13 mouse cellular contexts compared by ENCODE assay signal in genomic region chr7:19335583-19335982, GRCm38 (mm10). TPM values are rescaled to one million over a fixed set of nuclear protein-coding genes. Genes with fewer than 3 reads are reported as not detected.
DNase-seq lines count a peak whose midpoint lies in the region; ATAC-seq and TF ChIP-seq lines count a peak whose summit lies in the region.
"Had no signal": no experiment of that assay in that cellular context is flagged by ENCODE, and none has a peak within 500 bp of the region (broad histone marks: within the 10 kb centered on the region; RNA-seq: fewer than 3 reads in every experiment).

No protein-coding gene starts in this region.

- no peaks in the 10 kb centered on the region for H3K27me3 ChIP-seq in kidney, embryonic 15.5 days
- H3K27me3 ChIP-seq in MEL (ENCODE audit: control insufficient read depth in 1 of 2, insufficient read depth in 2 of 2, low read length in 2 of 2), result no peaks in the 10 kb centered on the region; a peak in 2 of 4 replicates
- H3K27me3 ChIP-seq in forebrain, embryonic 10.5 days (ENCODE audit: poor library complexity, severe bottlenecking), result peaks cover 42% of the 10 kb centered on the region
- peaks cover 24% of the 10 kb centered on the region for H3K27me3 ChIP-seq in limb, embryonic 10.5 days (ENCODE audit: low read depth, poor library complexity, severe bottlenecking)

- H3K9ac ChIP-seq in kidney, embryonic 15.5 days, result no peak overlapping the region
- no peak overlapping the region for H3K9ac ChIP-seq in MEL (ENCODE audit: control insufficient read depth, low read depth, low read length, poor library complexity, severe bottlenecking)

- TF ChIP-seq POLR2A in MEL (IDR thresholded peaks at IDR 0.05; ENCODE audit: control insufficient read depth in 1 of 2, insufficient read depth in 1 of 2, low read depth in 1 of 2, low read length in 2 of 2, poor library complexity in 1 of 2), result no peak

- ATAC-seq in kidney, embryonic 15.5 days (replicated peaks; ENCODE audit: low FRiP score), result no peak
- ATAC-seq: inflammation-experienced regulatory T-cells, adult 6 months had no signal

- no peaks in the 10 kb centered on the region for H3K9me3 ChIP-seq in kidney, embryonic 15.5 days (replicated peaks)
- H3K9me3 ChIP-seq in MEL (replicated peaks; ENCODE audit: insufficient read depth, low read length), result no peaks in the 10 kb centered on the region
- peaks cover 3% of the 10 kb centered on the region; the same call in 1 of the 2 replicates for H3K9me3 ChIP-seq in forebrain, embryonic 10.5 days
- H3K9me3 ChIP-seq in limb, embryonic 10.5 days (replicated peaks), result no peaks in the 10 kb centered on the region

- no peak for TF ChIP-seq EP300 in MEL (IDR thresholded peaks at IDR 0.05; ENCODE audit: low read depth in 1 of 2, low read length in 2 of 2)

- no peak overlapping the region for H3K4me3 ChIP-seq in kidney, embryonic 15.5 days (replicated peaks)
- H3K4me3 ChIP-seq in MEL (ENCODE audit: control insufficient read depth in 1 of 2, insufficient read depth in 1 of 2, low read depth in 2 of 2, low read length in 2 of 2), result no peak overlapping the region; a peak in 1 of 4 replicates
- no peak overlapping the region for H3K4me3 ChIP-seq in forebrain, embryonic 10.5 days
- no peak overlapping the region for H3K4me3 ChIP-seq in limb, embryonic 10.5 days
- H3K4me3 ChIP-seq: erythroblast, embryonic 14.5 days had no signal

- H3K79me2 ChIP-seq in MEL (ENCODE audit: control insufficient read depth, insufficient read depth, low read length, poor library complexity), result no peaks in the 10 kb centered on the region

- H3K4me1 ChIP-seq in kidney, embryonic 15.5 days, result peaks cover 16% of the 10 kb centered on the region
- peaks cover 4 to 7% of the 10 kb centered on the region in 2 experiments for H3K4me1 ChIP-seq in MEL (ENCODE audit: control insufficient read depth in 1 of 2, insufficient read depth in 2 of 2, low read length in 2 of 2)
- H3K4me1 ChIP-seq in forebrain, embryonic 10.5 days, result peaks cover 21% of the 10 kb centered on the region
- peaks cover 16% of the 10 kb centered on the region for H3K4me1 ChIP-seq in limb, embryonic 10.5 days

- H3K27ac ChIP-seq in kidney, embryonic 15.5 days, result no peak overlapping the region
- no peak overlapping the region for H3K27ac ChIP-seq in MEL (ENCODE audit: control insufficient read depth, low read depth, low read length)
- no peak overlapping the region for H3K27ac ChIP-seq in forebrain, embryonic 10.5 days
- no peak overlapping the region for H3K27ac ChIP-seq in limb, embryonic 10.5 days
- H3K27ac ChIP-seq: macrophage had no signal

- peak; percentile 39 for DNase-seq in kidney, adult 18-20 months
- peak; percentile 54 for DNase-seq in 3T3-L1 (ENCODE audit: low read depth, low spot score)
- peak; percentile 83 for DNase-seq in MEL (ENCODE audit: low read depth, low spot score)
- DNase-seq in kidney, postnatal 36 days, result peak; percentile 54 to 74
- no peak for DNase-seq in forebrain, embryonic 10.5 days (ENCODE audit: extremely low spot score, low spot score)
- no peak for DNase-seq in limb, embryonic 10.5 days (ENCODE audit: low spot score)
- no peak for DNase-seq in c-Kit-positive CD71-positive TER-119-positive erythroid progenitor cells, embryonic 14.5 days (ENCODE audit: low spot score)
- DNase-seq: cerebellum, postnatal 36 days; thymus, adult 2 months had no signal

- no peak for TF ChIP-seq RAD21 in MEL (IDR thresholded peaks at IDR 0.05; ENCODE audit: low read depth, low read length)

- no peak for TF ChIP-seq CTCF in MEL (IDR thresholded peaks at IDR 0.05 in 2 of 3, conservative IDR thresholded peaks at IDR 0.05 in 1 of 3; ENCODE audit: control insufficient read depth in 1 of 3, insufficient read depth in 1 of 3, low read depth in 2 of 3, low read length in 3 of 3, poor library complexity in 1 of 3, severe bottlenecking in 1 of 3)

- WGBS in kidney, embryonic 15.5 days, result 39% methylated on average over 3 of the region's 3 CpGs
- 43% methylated on average over 3 of the region's 3 CpGs for WGBS in forebrain, embryonic 10.5 days
- WGBS in limb, embryonic 10.5 days, result 39% methylated on average over 3 of the region's 3 CpGs

- no peaks in the 10 kb centered on the region for H3K36me3 ChIP-seq in kidney, embryonic 15.5 days
- peaks cover 0 to 7% of the 10 kb centered on the region in 2 experiments; a peak in 2 of 4 replicates for H3K36me3 ChIP-seq in MEL (ENCODE audit: control insufficient read depth in 1 of 2, insufficient read depth in 2 of 2, low read length in 2 of 2)
- no peaks in the 10 kb centered on the region for H3K36me3 ChIP-seq in forebrain, embryonic 10.5 days (replicated peaks)
- H3K36me3 ChIP-seq in limb, embryonic 10.5 days, result no peaks in the 10 kb centered on the region

- H3K4me2 ChIP-seq in kidney, embryonic 15.5 days, result no peak overlapping the region

TF ChIP-seq in MEL, 35 proteins besides CTCF, POLR2A, EP300 and RAD21:
- TF ChIP-seq ELF1 (IDR thresholded peaks at IDR 0.05; ENCODE audit: low read depth, low read length), result peak; percentile 47; the same call in 1 of the 2 replicates
- TF ChIP-seq ZC3H11A (IDR thresholded peaks at IDR 0.05; ENCODE audit: low read depth, low read length), result no peak

RNA-seq across cellular contexts. Expression of gene Ercc1, which starts 9.0 kb away (rescaled TPM):
- polyA plus RNA-seq in kidney, embryonic 15.5 days (2015; fragmentation: Nextera tagmentation; extraction: Ambion mirVana), result 85.7 and 87.2 TPM in 2 replicates
- total RNA-seq in MEL (2012; rRNA removed), result 22.2 and 25.9 TPM in 2 replicates
- 10 to 100 TPM in 1 of 2 experiments, not detected in 1; 37.5 TPM for polyA plus RNA-seq in MEL (2012; ENCODE audit: insufficient read depth in 1 of 2, insufficient read length in 2 of 2, low read depth in 1 of 2, low replicate concordance in 2 of 2, missing spikeins in 1 of 2)
- polyA plus RNA-seq in forebrain, embryonic 10.5 days (2016; fragmentation: Nextera tagmentation; extraction: Ambion mirVana), result 95.3 and 96.1 TPM in 2 replicates
- 97.8 and 101 TPM in 2 replicates for polyA plus RNA-seq in limb, embryonic 10.5 days (2016; fragmentation: Nextera tagmentation; extraction: Ambion mirVana)

RNA-seq across cellular contexts. Expression of gene Cd3eap, which starts 23.7 kb away (rescaled TPM):
- 27.0 and 28.3 TPM in 2 replicates for polyA plus RNA-seq in kidney, embryonic 15.5 days (2015; fragmentation: Nextera tagmentation; extraction: Ambion mirVana)
- 26.2 and 43.9 TPM in 2 replicates for total RNA-seq in MEL (2012; rRNA removed)
- polyA plus RNA-seq in MEL (2012; ENCODE audit: insufficient read depth in 1 of 2, insufficient read length in 2 of 2, low read depth in 1 of 2, low replicate concordance in 2 of 2, missing spikeins in 1 of 2), result 10 to 100 TPM in 1 of 2 experiments, not detected in 1; 49.8 TPM
- polyA plus RNA-seq in forebrain, embryonic 10.5 days (2016; fragmentation: Nextera tagmentation; extraction: Ambion mirVana), result 30.9 and 32.2 TPM in 2 replicates
- 28.3 and 31.4 TPM in 2 replicates for polyA plus RNA-seq in limb, embryonic 10.5 days (2016; fragmentation: Nextera tagmentation; extraction: Ambion mirVana)

RNA-seq across cellular contexts. Expression of gene Ppp1r13l, which starts 24.0 kb away (rescaled TPM):
- 5.5 and 5.8 TPM in 2 replicates for polyA plus RNA-seq in kidney, embryonic 15.5 days (2015; fragmentation: Nextera tagmentation; extraction: Ambion mirVana)
- 1.0 and 1.5 TPM in 2 replicates for total RNA-seq in MEL (2012; rRNA removed)
- polyA plus RNA-seq in MEL (2012; ENCODE audit: insufficient read depth in 1 of 2, insufficient read length in 2 of 2, low read depth in 1 of 2, low replicate concordance in 2 of 2, missing spikeins in 1 of 2), result 10 to 100 TPM in 1 of 2 experiments, not detected in 1; 15.9 TPM
- 5.4 and 6.3 TPM in 2 replicates for polyA plus RNA-seq in forebrain, embryonic 10.5 days (2016; fragmentation: Nextera tagmentation; extraction: Ambion mirVana)
- polyA plus RNA-seq in limb, embryonic 10.5 days (2016; fragmentation: Nextera tagmentation; extraction: Ambion mirVana), result 6.5 and 7.0 TPM in 2 replicates
- polyA plus RNA-seq: inflammation-experienced regulatory T-cells, adult 6 months had no signal

RNA-seq across cellular contexts. Expression of gene Fosb, which starts 25.7 kb away (rescaled TPM):
- 0.09 and 0.26 TPM in 2 replicates for polyA plus RNA-seq in kidney, embryonic 15.5 days (2015; fragmentation: Nextera tagmentation; extraction: Ambion mirVana)
- total RNA-seq in MEL (2012; rRNA removed), result 0.04 and 0.10 TPM in 2 replicates
- polyA plus RNA-seq in MEL (2012; ENCODE audit: insufficient read depth in 1 of 2, insufficient read length in 2 of 2, low read depth in 1 of 2, low replicate concordance in 2 of 2, missing spikeins in 1 of 2), result under 1 TPM in 1 of 2 experiments, not detected in 1; 0.49 TPM
- polyA plus RNA-seq in forebrain, embryonic 10.5 days (2016; fragmentation: Nextera tagmentation; extraction: Ambion mirVana), result 0.10 TPM in 1 of 2 replicates, not detected in the other
- polyA plus RNA-seq in limb, embryonic 10.5 days (2016; fragmentation: Nextera tagmentation; extraction: Ambion mirVana), result 0.04 and 0.11 TPM in 2 replicates

RNA-seq across cellular contexts. Expression of gene Ercc2, which starts 46.2 kb away (rescaled TPM):
- polyA plus RNA-seq in kidney, embryonic 15.5 days (2015; fragmentation: Nextera tagmentation; extraction: Ambion mirVana), result 16.0 and 19.5 TPM in 2 replicates
- total RNA-seq in MEL (2012; rRNA removed), result 29.4 and 34.4 TPM in 2 replicates
- polyA plus RNA-seq in MEL (2012; ENCODE audit: insufficient read depth in 1 of 2, insufficient read length in 2 of 2, low read depth in 1 of 2, low replicate concordance in 2 of 2, missing spikeins in 1 of 2), result 10 to 100 TPM in 1 of 2 experiments, not detected in 1; 44.5 TPM
- polyA plus RNA-seq in forebrain, embryonic 10.5 days (2016; fragmentation: Nextera tagmentation; extraction: Ambion mirVana), result 26.9 and 28.7 TPM in 2 replicates
- polyA plus RNA-seq in limb, embryonic 10.5 days (2016; fragmentation: Nextera tagmentation; extraction: Ambion mirVana), result 25.6 and 26.6 TPM in 2 replicates

Comparison
In these comparisons a context has a peak if more than half of its experiments do, and no peak if none do; other contexts are left out.
1. DNase-seq: peak in kidney, adult 18-20 months (single experiment), 3T3-L1 (single experiment), MEL (single experiment) and kidney, postnatal 36 days (2 of 2); none in forebrain, embryonic 10.5 days (single experiment), limb, embryonic 10.5 days (single experiment) and c-Kit-positive CD71-positive TER-119-positive erythroid progenitor cells, embryonic 14.5 days (single experiment).